Mouse (Mus musculus) adipocyte (in vitro differentiated cells): Measurements from ENCODE around the gene Mamdc2.

ENCODE experiments used
- DNase-seq: peaks from one replicate; pipeline ENCODE4 v3.0.0-alpha.2; 2016; ENCODE audit warnings: low spot score

The Mamdc2 gene

DNA sequence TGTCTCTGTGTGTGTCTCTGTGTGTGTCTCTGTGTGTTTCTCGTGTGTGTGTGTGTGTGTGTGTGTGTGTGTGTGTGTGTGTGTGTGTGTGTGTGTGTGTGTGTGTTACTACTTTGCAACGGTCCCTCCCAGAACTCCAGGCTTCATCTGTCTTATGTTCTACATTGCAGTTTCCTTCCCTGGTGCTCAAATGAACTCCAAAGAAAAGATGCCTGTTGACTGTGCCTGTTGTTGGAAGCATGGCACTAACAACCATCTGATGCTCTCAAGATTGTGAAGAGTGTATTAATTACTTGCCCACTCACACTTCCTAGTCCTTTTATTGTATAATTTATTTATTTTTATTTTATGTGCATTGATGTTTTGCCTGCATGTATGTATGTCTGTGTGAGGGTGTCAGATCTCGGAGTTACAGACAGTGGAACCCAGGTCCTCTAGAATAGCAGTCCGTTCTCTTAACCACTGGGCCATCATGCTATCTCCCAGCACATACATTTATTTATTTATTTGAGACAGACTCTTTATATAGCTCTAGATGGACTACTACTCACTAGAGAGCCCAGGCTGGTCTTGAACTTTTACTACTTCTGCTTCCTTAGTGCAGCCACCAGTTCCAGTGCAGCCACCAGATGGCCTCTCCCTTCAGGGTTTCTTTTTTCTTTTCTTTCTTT lies 174.1 kb downstream of the Mamdc2 start:
- DNase-seq: no peak

DNA sequence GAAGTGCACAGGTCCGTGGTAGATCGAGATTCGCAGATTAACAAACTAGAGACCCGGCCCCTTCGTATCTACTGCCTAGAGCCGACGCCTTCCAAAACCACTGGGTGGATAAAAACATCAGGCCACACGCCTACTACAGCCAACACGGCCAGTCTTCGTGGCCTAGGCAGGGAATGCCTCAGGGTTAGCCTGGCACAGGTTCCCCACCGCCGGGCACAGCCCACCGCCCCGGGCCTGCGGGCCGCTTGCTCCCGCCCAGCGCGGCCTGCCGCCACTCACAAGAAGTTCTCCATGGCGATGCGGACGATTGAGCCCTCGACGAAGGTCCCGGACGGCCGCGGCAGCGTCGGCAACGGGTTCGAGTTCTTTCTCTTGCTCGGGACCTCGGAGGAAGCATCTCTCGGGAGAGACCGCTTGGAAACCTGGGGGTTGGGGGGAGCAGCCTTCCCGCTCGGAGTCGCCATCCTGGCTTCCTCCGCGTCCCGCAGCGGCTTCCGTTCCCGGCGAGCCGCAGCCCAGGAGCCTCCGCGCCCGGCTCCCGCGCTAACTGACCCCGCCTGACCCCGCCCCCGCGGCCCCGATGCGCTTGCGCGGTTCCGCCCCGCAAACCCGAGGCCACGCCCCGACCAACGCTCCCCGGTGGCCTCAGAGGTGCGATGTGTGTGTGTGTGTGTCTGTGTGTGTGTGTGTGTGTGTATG lies 174.7 kb downstream of the Mamdc2 start, which contains the start of gene Smc5:
Gene Smc5 (minus strand): TSS at position 543 of the 699 bp plus-strand sequence.
- DNase-seq: peak; percentile 86

DNA sequence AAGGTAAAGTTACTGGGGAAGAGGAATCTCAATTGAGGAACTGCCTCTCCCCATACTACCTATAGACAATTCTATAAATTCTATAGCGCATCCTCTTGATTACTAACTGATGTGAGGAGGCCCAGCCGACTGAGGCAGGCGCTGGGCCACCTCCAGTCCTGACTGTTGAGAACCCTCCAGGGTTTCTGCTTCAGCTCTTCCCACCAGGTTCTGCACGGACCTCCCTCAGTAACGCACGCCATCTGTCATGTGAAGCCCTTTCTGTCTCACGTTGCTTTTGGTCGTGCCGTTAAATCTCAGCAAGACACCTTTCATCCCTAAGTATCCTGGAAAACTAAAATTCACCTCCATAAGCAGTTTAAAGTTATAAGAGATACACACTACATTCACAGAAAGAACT lies 191.5 kb downstream of the Mamdc2 start:
- DNase-seq: no peak
